Mouse (Mus musculus) 3T3-L1 (cell line): ENCODE data around the gene Atp6ap1.
A peak's percentile ranks its signal among the peaks of the same experiment; 100 is the strongest.

Source experiments
- DNase-seq: peaks from one replicate; pipeline ENCODE4 v3.0.0-alpha.2; 2015; ENCODE audit warnings: low read depth, low spot score

The Atp6ap1 gene

GRCm38 (mm10) chrX:74304867-74305700 lies 8.2 kb downstream of the Atp6ap1 start, which contains the start of gene Gdi1:
Gene Gdi1, plus strand, starts transcription at chrX:74304998.
- DNase-seq: peak; percentile 74

DNA sequence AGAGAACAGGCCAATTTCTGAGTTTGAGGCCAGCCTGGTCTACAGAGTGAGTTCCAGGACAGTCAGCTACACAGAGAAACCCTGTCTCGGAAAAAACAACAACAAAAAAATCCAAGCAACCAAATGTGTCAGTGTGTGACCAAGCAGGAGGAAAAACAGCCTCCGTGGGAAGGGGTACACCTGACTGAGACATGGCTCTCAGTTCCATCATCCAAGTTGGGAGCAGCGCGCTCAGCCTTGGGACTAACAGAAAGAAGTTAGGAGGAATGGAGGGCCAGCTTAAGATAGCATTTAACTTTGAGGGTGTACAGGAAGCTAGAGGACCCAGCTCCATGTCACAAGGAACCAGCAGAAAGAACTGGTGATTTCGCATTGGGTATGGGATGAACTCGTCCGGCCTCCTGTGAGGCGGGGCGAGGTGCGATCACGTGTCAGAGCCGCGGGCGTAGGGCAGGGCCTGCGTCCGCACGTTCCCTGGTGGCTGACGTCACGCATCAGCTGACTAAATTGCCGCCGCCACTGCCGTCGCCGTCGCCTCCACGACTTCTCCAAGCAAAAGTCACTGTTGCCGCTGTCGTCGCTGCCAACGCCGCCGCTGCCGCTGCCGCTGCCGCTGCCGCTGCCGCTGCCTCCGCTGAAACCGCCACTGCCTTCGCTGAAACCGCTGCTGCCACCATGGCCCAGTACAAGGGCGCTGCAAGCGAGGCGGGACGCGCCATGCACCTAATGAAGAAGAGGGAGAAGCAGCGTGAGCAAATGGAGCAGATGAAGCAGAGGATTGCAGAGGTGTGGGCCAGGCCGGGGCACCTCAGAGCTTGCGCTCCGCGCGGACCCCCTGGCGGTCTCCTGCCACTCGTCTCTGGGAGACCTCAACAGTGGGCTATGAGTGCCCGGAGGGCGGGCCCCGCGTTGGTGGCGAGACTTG lies 15.9 kb downstream of the Atp6ap1 start, which contains the start of gene Fam50a:
Fam50a (plus strand) TSS at position 494 of the 925 bp plus-strand sequence.
- peak; percentile 87 for DNase-seq

DNA sequence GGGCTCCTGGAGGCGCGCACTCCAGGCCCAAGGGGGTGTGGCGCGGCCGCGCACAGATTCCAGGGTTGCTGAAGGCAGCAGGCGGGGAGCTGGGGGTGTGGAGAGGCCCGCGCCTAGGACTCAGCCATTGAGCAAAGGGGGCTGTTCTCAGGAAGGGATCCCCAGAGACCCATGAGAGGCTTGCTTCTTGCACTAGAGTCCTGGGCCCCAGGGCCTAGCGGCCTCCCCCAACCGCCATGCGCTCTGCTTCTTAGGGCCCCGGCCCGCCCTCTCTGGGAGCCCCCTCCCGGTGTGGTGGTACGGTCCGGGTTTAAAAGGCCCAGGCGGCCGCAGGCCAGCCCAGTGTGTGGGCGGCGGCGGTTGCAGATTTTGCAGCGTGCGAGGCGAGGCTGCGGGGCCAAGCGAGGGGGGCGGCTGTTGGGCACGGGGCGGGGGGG lies 31.8 kb downstream of the Atp6ap1 start, which contains the start of gene Plxna3:
Plxna3 (plus strand) TSS at position 342 of the 437 bp plus-strand sequence.
- peak; percentile 79 for DNase-seq

DNA sequence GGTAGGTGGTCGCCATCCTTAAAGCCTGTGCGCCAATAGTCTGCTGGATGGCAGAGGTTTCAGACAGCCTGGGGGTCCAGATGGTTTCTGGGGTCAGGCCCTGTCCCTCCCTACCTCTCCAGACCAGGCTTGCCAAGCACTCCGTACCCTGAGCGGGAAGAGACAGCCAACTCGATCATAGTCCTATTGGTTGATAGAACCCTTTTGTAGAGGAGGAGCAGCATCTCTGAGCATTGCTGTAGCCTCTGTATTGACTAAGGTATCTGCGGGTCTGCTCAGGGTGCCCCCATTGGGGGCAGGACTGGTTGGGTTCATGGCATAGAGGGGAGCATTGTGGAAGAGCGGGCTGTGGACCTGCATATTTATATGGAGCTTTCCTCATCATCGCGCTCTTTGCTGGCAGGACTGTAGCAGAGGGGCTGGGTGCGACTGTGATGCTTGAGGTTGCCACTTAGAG lies 32.3 kb downstream of the Atp6ap1 start:
- DNase-seq: no peak

DNA sequence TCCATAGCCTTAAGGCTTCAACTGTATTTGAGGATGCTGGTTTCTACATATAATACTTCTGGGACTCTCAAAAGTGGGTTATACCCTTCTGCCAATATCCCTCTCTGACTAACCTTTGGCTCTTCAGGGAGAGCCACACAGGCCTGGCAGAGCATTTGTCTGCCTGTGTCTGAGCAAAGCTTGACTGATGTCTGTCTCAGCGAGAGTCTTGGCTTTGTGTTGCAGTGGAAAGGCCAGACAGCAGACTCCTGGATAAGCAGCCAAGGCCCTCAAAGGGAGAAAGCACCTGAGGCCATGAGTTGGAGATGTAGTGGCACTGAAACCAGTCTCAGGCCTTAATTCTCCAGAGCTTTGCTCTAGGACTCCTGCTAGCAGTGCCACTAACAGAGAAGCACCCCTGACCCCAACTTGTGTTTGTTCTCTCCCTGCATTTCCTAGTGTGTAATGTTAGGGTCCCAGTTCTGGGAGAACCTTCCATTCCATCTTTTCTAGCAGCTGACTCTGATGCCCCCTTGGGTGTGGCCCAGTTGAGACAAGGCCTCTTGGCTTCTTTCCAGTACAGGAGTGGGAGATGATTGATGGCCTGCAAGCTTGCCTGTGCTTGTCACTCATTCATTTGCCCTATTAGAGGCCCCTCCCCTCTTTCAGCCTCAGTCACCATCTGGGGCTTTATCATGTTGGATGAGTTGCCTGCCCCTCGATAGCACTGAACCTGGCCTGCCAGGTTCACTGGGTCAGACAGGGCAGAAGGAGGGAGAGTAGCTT lies 33.5 kb downstream of the Atp6ap1 start:
- peak; percentile 19 for DNase-seq

DNA sequence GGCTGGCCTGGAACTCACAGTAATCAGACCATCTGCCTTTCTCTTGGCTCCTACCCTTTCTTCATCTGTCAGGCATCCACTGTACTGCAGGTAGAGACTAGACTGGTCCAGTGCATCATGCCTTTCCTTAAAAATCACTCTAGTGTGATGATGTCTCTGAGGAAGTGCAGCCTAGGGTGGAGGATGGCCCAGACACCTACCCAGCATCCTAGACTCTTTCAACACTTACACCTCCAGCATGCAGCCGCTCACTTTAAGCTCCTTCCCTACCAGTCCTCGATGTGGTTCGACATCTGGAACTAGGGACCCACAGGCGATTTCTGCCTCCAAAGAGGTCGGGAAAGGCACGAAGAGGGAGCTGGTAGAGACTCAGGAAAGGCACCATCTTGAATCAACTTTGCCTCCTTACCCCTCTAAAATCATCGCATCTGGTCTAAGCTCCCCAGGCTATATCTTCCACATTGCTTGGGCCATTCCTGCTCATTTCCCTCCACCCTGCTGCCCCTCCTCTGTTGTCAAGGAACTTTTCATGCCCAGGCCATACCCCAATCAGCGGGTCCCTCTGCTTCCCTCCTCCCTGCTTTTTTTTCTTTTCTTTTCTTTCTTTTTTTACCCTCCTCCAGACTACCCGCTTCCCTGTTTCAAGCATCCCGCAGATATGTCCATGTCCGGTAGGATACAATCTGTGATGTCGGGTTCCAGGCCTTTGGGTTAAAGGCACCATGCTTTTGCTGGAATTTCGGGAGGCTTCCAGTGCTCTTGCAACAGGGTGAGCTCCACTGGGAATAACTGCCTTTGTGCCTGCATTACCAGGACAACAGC lies 56.0 kb downstream of the Atp6ap1 start:
- peak; percentile 9 for DNase-seq

DNA sequence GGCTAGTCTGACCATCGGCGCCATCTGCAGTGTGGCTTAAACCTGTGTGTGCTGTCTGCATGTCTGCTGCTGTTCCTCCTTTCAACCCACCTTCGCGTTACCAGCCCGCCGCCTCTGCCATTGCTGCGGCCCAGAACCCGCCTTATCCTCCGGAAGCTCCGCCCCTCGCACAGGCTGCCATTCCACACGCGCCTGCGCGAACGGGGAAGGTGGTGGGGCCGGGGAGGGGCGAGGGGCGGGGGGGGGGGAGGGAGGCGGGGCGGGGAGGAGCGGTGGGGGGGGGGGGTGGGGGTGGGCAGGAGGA lies 56.5 kb downstream of the Atp6ap1 start, which contains the start of gene Lage3:
Lage3 (minus strand) TSS at position 152 of the 304 bp plus-strand sequence.
- peak; percentile 77 for DNase-seq
